Comparison of ENCODE assay signal across 25 mouse cellular contexts in genomic region chr16:7004565-7004964, GRCm38 (mm10).
"Had no signal": no experiment of that assay in that cellular context is flagged by ENCODE, and none has a peak within 500 bp of the region (broad histone marks: within the 10 kb centered on the region; RNA-seq: fewer than 3 reads in every experiment).

No protein-coding gene starts in this region.

- H3K36me3 ChIP-seq: heart, embryonic 12.5 days; hindbrain, embryonic 10.5 days; hindbrain, embryonic 12.5 days; intestine, embryonic 15.5 days; limb, embryonic 13.5 days; limb, embryonic 15.5 days; liver, embryonic 12.5 days had no signal

- H3K27ac ChIP-seq: heart, adult 2 months; hindbrain, embryonic 10.5 days; hindbrain, embryonic 12.5 days; hindbrain, embryonic 14.5 days; intestine, embryonic 15.5 days; layer of hippocampus, adult 2 months; limb, embryonic 13.5 days; limb, embryonic 15.5 days; liver, embryonic 12.5 days; liver, embryonic 14.5 days had no signal

- H3K27me3 ChIP-seq: heart, embryonic 12.5 days; hindbrain, embryonic 12.5 days; intestine, embryonic 15.5 days; limb, embryonic 13.5 days; limb, embryonic 15.5 days; liver, embryonic 12.5 days had no signal

- ATAC-seq: hindbrain, embryonic 16.5 days; inflammation-experienced regulatory T-cells, adult 6 months; intestine, embryonic 15.5 days; intestine, postnatal 0 days; liver, embryonic 12.5 days had no signal

- H3K4me1 ChIP-seq: heart, embryonic 12.5 days; hindbrain, embryonic 10.5 days; hindbrain, embryonic 12.5 days; intestine, embryonic 15.5 days; limb, embryonic 13.5 days; limb, embryonic 15.5 days; liver, embryonic 12.5 days had no signal

- H3K9me3 ChIP-seq: heart, embryonic 12.5 days; hindbrain, embryonic 10.5 days; hindbrain, embryonic 12.5 days; intestine, embryonic 15.5 days; limb, embryonic 13.5 days; limb, embryonic 15.5 days; liver, embryonic 12.5 days had no signal

- DNase-seq: gastrocnemius, postnatal 10 days; gastrocnemius, postnatal 25 days; heart, adult 2 months; heart, postnatal 10 days; heart, postnatal 4 days; kidney, adult 18-20 months; kidney, adult 8-10 months; kidney, postnatal 10 days; kidney, postnatal 25 days; kidney, postnatal 4 days; left cerebral cortex, postnatal 4 days; lung, adult 18-20 months had no signal

- H3K4me3 ChIP-seq: heart, adult 2 months; heart, embryonic 12.5 days; hindbrain, embryonic 10.5 days; hindbrain, embryonic 12.5 days; intestine, embryonic 15.5 days; layer of hippocampus, adult 2 months; limb, embryonic 13.5 days; limb, embryonic 15.5 days; liver, embryonic 12.5 days had no signal
